Mouse (Mus musculus): Measurements from ENCODE around the gene Mfsd4b5. TPM values are rescaled to one million over a fixed set of nuclear protein-coding genes. Genes with fewer than 3 reads are reported as not detected.

The Mfsd4b5 gene
- total RNA-seq (2014; fragmentation: Nextera tagmentation) (not detected in 2 replicates), total RNA-seq (2017) (0.12 and 0.22 TPM in 2 replicates), polyA plus RNA-seq (2012) (not detected in 2 replicates)

DNA sequence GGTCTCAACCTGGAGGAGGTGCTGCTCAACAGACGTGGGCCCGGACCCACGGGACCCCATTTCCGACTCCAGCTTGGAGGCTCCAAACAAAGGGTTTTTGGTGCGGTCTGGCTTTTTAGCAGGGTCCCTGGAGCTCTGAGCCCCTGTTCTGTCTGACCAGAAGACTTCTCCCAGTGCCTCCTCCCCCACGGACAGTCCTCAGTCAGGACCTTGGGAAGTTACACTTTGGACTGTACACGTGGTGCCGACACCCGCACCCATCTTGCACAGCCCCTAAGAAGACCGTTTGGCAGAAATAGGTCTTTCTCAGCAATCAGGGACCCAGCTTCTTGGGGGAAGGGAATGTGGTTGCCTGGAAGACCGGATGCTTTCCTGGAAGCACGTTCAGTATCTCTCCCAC is at the start of gene Mfsd4b5:
Gene Mfsd4b5, minus strand, starts transcription at position 181 of the 400 bp plus-strand sequence.
- peaks cover 10% of the 10 kb centered on the region; the same call in 1 of the 2 replicates for H3K27me3 ChIP-seq (ENCODE audit: insufficient read depth, low read length)
- H3K36me3 ChIP-seq (replicated peaks) = no peaks in the 10 kb centered on the region
- TF ChIP-seq GATA2 (IDR thresholded peaks at IDR 0.05; ENCODE audit: borderline replicate concordance, low read depth, low read length) (no peak), CTCF (IDR thresholded peaks at IDR 0.05; ENCODE audit: low read depth, low read length) (no peak), TAL1 (conservative IDR thresholded peaks at IDR 0.05; ENCODE audit: low read depth, low read length) (no peak), POLR2AphosphoS5 (IDR thresholded peaks at IDR 0.05; ENCODE audit: insufficient replicate concordance, low read depth, low read length) (no peak), GATA1 (IDR thresholded peaks at IDR 0.05; ENCODE audit: borderline replicate concordance, low read length) (no peak)
- ATAC-seq (ENCODE audit: extremely low read depth, insufficient number of reproducible peaks, low FRiP score, poor library complexity, severe bottlenecking) = no peak
- H3K9me3 ChIP-seq (replicated peaks) = no peaks in the 10 kb centered on the region
- no peak within 1 kb of the TSS for H3K4me3 ChIP-seq (ENCODE audit: low read depth, low read length)
- DNase-seq (ENCODE audit: low spot score) = no peak
- H3K4me1 ChIP-seq (ENCODE audit: insufficient read depth, low read depth, low read length) = peaks cover 29% of the 10 kb centered on the region

DNA sequence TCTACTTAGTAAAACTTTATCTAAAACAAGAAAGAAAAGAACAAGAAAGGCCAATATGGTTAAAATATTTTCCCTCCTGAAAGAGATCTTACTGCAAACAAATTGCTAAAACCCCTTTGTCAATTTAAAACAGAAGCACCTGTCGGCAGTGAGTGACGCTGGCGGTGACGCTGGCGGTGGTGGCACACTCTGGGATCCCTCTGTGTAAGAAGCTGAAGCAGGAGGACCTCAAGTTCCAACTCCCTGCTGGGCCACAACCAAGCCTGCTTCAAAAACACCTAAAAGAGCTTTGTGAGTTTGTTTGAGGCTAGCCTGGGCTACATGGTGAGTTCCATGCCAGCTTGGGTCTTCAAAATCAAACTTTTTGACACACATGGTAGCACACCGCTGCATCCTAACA is 48.5 kb upstream of the Mfsd4b5 start:
- TF ChIP-seq GATA1 (IDR thresholded peaks at IDR 0.05; ENCODE audit: borderline replicate concordance, low read length) = no peak
- TF ChIP-seq GATA2 (IDR thresholded peaks at IDR 0.05; ENCODE audit: borderline replicate concordance, low read depth, low read length) = no peak
- TF ChIP-seq POLR2AphosphoS5 (IDR thresholded peaks at IDR 0.05; ENCODE audit: insufficient replicate concordance, low read depth, low read length) = no peak
- TF ChIP-seq TAL1 (conservative IDR thresholded peaks at IDR 0.05; ENCODE audit: low read depth, low read length) = no peak
- no peak for TF ChIP-seq CTCF (IDR thresholded peaks at IDR 0.05; ENCODE audit: low read depth, low read length)
- H3K9me3 ChIP-seq (replicated peaks) = no peaks in the 10 kb centered on the region
- H3K27me3 ChIP-seq (ENCODE audit: insufficient read depth, low read length) = no peaks in the 10 kb centered on the region
- DNase-seq (ENCODE audit: low spot score) (no peak), ATAC-seq (ENCODE audit: extremely low read depth, insufficient number of reproducible peaks, low FRiP score, poor library complexity, severe bottlenecking) (no peak)
- H3K4me1 ChIP-seq (ENCODE audit: insufficient read depth, low read depth, low read length) = no peaks in the 10 kb centered on the region
- H3K36me3 ChIP-seq (replicated peaks) = peaks cover 55% of the 10 kb centered on the region
- H3K4me3 ChIP-seq (ENCODE audit: low read depth, low read length) = no peak overlapping the region

DNA sequence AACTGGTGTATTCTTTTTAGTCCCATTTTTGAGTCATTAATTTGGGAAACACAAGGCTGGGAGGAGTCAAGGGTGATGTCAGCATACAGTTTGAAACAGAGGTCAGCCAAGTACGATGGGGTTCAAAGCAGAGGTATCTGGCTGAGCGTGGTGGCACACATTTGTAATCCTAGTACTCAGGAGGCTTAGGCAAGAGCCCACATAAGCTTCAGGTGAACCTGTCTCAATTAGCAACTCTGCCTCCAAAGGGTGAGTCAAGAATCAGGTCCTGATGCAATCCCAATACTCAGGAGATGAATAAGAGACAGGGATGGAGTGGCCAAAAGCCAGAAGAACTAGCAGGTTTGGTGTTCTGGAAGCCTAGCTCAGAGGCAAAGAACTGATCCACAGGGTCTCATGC is 46.5 kb upstream of the Mfsd4b5 start:
- no peak for TF ChIP-seq CTCF (IDR thresholded peaks at IDR 0.05; ENCODE audit: low read depth, low read length)
- TF ChIP-seq GATA1 (IDR thresholded peaks at IDR 0.05; ENCODE audit: borderline replicate concordance, low read length) = no peak
- TF ChIP-seq TAL1 (conservative IDR thresholded peaks at IDR 0.05; ENCODE audit: low read depth, low read length) = no peak
- TF ChIP-seq POLR2AphosphoS5 (IDR thresholded peaks at IDR 0.05; ENCODE audit: insufficient replicate concordance, low read depth, low read length) = no peak
- no peak for TF ChIP-seq GATA2 (IDR thresholded peaks at IDR 0.05; ENCODE audit: borderline replicate concordance, low read depth, low read length)
- DNase-seq (ENCODE audit: low spot score) = no peak
- peaks cover 42% of the 10 kb centered on the region for H3K36me3 ChIP-seq (replicated peaks)
- no peaks in the 10 kb centered on the region for H3K9me3 ChIP-seq (replicated peaks)
- H3K27me3 ChIP-seq (ENCODE audit: insufficient read depth, low read length) = peaks cover 3% of the 10 kb centered on the region; the same call in 1 of the 2 replicates
- ATAC-seq (ENCODE audit: extremely low read depth, insufficient number of reproducible peaks, low FRiP score, poor library complexity, severe bottlenecking) = no peak
- H3K4me1 ChIP-seq (ENCODE audit: insufficient read depth, low read depth, low read length) = no peaks in the 10 kb centered on the region
- H3K4me3 ChIP-seq (ENCODE audit: low read depth, low read length) = no peak overlapping the region

DNA sequence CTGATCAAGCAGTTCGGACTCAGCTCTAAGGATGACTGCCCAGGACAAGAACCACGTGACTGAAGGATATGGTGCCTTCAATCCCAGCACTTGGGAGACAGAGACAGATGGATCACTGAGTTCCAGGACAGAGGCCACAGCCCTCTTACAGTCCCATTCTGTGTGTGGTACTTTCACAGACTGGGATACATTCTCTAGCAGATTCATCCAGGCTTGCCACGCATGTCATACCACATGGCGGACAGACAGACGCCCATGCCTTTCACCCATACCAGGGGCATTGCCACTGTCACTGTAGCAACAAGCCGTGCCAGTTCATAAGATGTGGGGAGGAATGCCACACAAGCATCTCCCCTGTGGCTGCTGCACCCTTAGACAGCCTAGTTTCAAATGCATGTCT is 44.3 kb upstream of the Mfsd4b5 start:
- Histone ChIP-seq H3K4me3 (ENCODE audit: low read depth, low read length) (no peak overlapping the region), H3K9me3 (replicated peaks) (0 out of 2 replicates have a peak, but pooled peaks cover 2% of the 10 kb centered on the region), H3K36me3 (replicated peaks) (peaks cover 27% of the 10 kb centered on the region), H3K27me3 (ENCODE audit: insufficient read depth, low read length) (peaks cover 6% of the 10 kb centered on the region; the same call in 1 of the 2 replicates), H3K4me1 (ENCODE audit: insufficient read depth, low read depth, low read length) (0 out of 2 replicates have a peak, but pooled peaks cover 5% of the 10 kb centered on the region)
- no peak for DNase-seq (ENCODE audit: low spot score)
- no peak for ATAC-seq (ENCODE audit: extremely low read depth, insufficient number of reproducible peaks, low FRiP score, poor library complexity, severe bottlenecking)
- TF ChIP-seq GATA2 (IDR thresholded peaks at IDR 0.05; ENCODE audit: borderline replicate concordance, low read depth, low read length) = no peak
- no peak for TF ChIP-seq CTCF (IDR thresholded peaks at IDR 0.05; ENCODE audit: low read depth, low read length)
- TF ChIP-seq GATA1 (IDR thresholded peaks at IDR 0.05; ENCODE audit: borderline replicate concordance, low read length) = no peak
- TF ChIP-seq TAL1 (conservative IDR thresholded peaks at IDR 0.05; ENCODE audit: low read depth, low read length) = no peak
- TF ChIP-seq POLR2AphosphoS5 (IDR thresholded peaks at IDR 0.05; ENCODE audit: insufficient replicate concordance, low read depth, low read length) = no peak

DNA sequence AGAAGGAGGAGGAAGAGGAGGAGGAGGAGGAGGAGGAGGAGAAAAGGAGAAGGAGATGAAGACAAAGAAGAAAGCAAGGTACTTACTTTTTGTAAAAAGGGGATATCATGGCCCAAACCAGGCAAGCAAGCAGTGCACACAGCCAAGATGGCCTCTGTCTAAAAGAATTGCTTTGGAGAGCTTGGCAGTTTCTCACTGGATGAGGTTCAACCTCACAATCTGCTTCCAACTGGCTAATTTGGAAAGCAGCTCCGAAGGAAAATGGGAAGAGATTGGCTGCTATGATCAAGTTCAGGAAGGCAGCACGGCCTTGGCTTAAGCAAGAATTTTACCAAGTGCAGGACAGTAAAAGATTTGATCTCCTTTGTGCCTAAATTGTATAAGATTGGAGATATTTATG is 43.2 kb upstream of the Mfsd4b5 start:
- TF ChIP-seq POLR2AphosphoS5 (IDR thresholded peaks at IDR 0.05; ENCODE audit: insufficient replicate concordance, low read depth, low read length) (no peak), TAL1 (conservative IDR thresholded peaks at IDR 0.05; ENCODE audit: low read depth, low read length) (no peak), CTCF (IDR thresholded peaks at IDR 0.05; ENCODE audit: low read depth, low read length) (no peak), GATA2 (IDR thresholded peaks at IDR 0.05; ENCODE audit: borderline replicate concordance, low read depth, low read length) (no peak)
- no peak for ATAC-seq (ENCODE audit: extremely low read depth, insufficient number of reproducible peaks, low FRiP score, poor library complexity, severe bottlenecking)
- H3K4me1 ChIP-seq (ENCODE audit: insufficient read depth, low read depth, low read length) = peaks cover 12% of the 10 kb centered on the region; the same call in 1 of the 2 replicates
- no peak for DNase-seq (ENCODE audit: low spot score)
- peaks cover 2% of the 10 kb centered on the region; the same call in 1 of the 2 replicates for H3K9me3 ChIP-seq (replicated peaks)
- peaks cover 14% of the 10 kb centered on the region for H3K27me3 ChIP-seq (ENCODE audit: insufficient read depth, low read length)
- no peak overlapping the region for H3K4me3 ChIP-seq (ENCODE audit: low read depth, low read length)
- peaks cover 16% of the 10 kb centered on the region for H3K36me3 ChIP-seq (replicated peaks)

DNA sequence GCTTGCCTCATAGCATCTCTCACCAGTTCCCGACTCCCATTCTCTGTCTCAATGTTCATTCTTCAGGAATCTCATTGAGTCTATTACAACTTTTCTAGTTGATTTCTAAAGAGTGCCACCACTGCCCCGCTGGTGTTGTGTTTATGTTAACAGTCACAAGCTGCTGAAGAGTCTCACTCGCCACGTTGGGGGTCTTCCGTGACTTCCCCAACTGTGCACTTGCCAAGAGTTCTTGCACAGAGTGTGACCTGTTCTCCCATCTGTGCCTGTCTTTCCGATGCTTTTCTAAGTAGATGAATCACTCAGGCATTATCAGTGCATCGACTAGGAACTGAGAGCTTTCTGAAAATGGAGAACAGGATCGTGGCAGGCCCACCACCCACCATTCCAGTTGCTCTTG is 41.6 kb upstream of the Mfsd4b5 start:
- TF ChIP-seq POLR2AphosphoS5 (IDR thresholded peaks at IDR 0.05; ENCODE audit: insufficient replicate concordance, low read depth, low read length) (no peak), CTCF (IDR thresholded peaks at IDR 0.05; ENCODE audit: low read depth, low read length) (no peak), TAL1 (conservative IDR thresholded peaks at IDR 0.05; ENCODE audit: low read depth, low read length) (no peak), GATA1 (IDR thresholded peaks at IDR 0.05; ENCODE audit: borderline replicate concordance, low read length) (no peak), GATA2 (IDR thresholded peaks at IDR 0.05; ENCODE audit: borderline replicate concordance, low read depth, low read length) (no peak)
- peaks cover 12% of the 10 kb centered on the region; the same call in 1 of the 2 replicates for H3K4me1 ChIP-seq (ENCODE audit: insufficient read depth, low read depth, low read length)
- H3K4me3 ChIP-seq (ENCODE audit: low read depth, low read length) = no peak overlapping the region
- DNase-seq (ENCODE audit: low spot score) (no peak), ATAC-seq (ENCODE audit: extremely low read depth, insufficient number of reproducible peaks, low FRiP score, poor library complexity, severe bottlenecking) (no peak)
- H3K36me3 ChIP-seq (replicated peaks) = peaks cover 5% of the 10 kb centered on the region
- H3K9me3 ChIP-seq (replicated peaks) = peaks cover 2% of the 10 kb centered on the region; the same call in 1 of the 2 replicates
- peaks cover 23% of the 10 kb centered on the region for H3K27me3 ChIP-seq (ENCODE audit: insufficient read depth, low read length)
